Mouse (Mus musculus) megakaryocyte, embryonic 14.5 days (primary cell): ENCODE data around the gene Fut11. TPM values are rescaled to one million over a fixed set of nuclear protein-coding genes. Genes with fewer than 3 reads are reported as not detected.
A peak's percentile ranks its signal among the peaks of the same experiment; 100 is the strongest.

Source experiments
- H3K27me3 ChIP-seq: replicated peaks from 2 replicates; pipeline ENCODE3; 2012; ENCODE audit warnings: inconsistent platforms
- H3K36me3 ChIP-seq: replicated peaks from 2 replicates; pipeline ENCODE3; 2012; ENCODE audit warnings: low read length, inconsistent platforms, mixed read lengths
- H3K4me1 ChIP-seq: 2 replicates; pipeline ENCODE4 v1.6.1; 2012; ENCODE audit warnings: inconsistent platforms
- H3K4me3 ChIP-seq: replicated peaks from 2 replicates; pipeline ENCODE3; 2012; ENCODE audit warnings: moderate library complexity, mild to moderate bottlenecking, inconsistent platforms
- H3K9me3 ChIP-seq: 2 replicates; pipeline ENCODE4 v1.6.1; 2012; ENCODE audit warnings: inconsistent platforms
- FLI1 ChIP-seq: IDR thresholded peaks from 2 replicates; pipeline ENCODE4 v1.6.1; 2012; ENCODE audit warnings: low read length, inconsistent platforms, mixed read lengths
- GATA1 ChIP-seq: IDR thresholded peaks from 3 replicates; pipeline ENCODE4 v1.6.1; 2012; ENCODE audit warnings: mixed read lengths, low read length, inconsistent platforms, borderline replicate concordance
- polyA plus RNA-seq: library from polyadenylated mRNA; stranded (reverse); fragments of >175 nt; gene quantifications from 2 replicates; pipeline ENCODE4 v1.2.3, GENCODE M21; 2012; ENCODE audit warnings: low replicate concordance; ENCODE audit not compliant: insufficient read depth

Fut11 gene
- 8.5 and 13.9 TPM in 2 replicates for polyA plus RNA-seq

DNA sequence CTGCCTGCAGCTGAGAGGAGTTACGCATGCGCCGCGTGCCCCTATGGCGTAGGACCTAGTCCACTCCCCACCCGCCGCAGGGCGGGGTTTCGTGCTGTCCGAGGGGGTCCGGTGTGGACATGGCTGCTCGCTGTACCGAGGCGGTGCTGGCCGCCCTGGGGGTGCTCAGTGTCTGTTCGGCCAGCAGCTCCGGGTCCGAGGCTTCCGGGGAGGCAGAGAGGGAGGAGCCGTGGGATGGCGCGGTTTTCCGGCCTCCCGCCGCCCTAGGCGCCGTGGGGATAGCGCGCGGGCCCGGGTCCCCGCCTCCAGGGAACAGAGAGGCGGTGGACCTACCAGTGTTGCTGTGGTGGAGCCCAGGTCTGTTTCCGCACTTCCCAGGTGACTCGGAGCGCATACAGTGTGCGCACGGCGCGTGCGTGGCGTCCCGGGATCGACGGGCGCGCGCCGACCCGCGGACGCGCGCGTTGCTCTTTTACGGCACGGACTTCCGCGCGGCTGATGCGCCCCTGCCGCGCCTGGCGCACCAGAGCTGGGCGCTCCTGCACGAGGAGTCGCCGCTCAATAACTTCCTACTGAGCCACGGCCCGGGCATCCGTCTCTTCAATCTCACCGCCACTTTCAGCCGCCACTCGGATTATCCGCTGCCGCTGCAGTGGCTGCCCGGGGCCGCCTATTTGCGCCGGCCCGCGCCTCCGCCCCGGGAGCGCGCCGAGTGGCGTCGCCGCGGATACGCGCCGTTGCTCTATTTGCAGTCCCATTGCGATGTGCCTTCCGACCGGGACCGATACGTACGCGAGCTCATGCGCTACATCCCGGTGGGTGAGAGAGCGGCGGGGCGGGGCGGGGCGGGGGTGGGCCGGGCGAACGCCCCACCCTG is at the start of gene Fut11:
Gene Fut11 (plus strand): TSS at position 85 of the 877 bp plus-strand sequence.
- H3K4me1 ChIP-seq: peaks cover 90% of the 10 kb centered on the region

DNA sequence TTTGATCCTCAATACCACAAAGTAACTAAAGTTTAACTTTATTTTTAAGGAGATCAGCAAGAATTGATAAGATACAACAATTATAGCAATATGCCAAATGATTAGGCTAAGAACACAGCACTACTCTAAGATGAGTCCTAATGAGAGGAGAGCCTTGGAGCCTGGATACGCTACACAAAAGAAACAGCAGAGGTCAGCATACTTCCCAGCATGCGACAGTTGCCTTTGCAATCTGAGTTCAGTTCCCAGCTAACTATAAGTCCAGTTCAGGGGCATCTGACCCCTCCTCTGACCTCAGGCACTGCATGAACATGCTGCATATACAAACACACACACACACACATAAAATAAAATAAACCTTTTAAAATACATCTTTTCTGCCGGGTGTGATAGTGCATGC is 49.2 kb upstream of the Fut11 start:
- no peaks in the 10 kb centered on the region for H3K27me3 ChIP-seq
- TF ChIP-seq GATA1 (no peak), FLI1 (no peak)
- H3K9me3 ChIP-seq: no peaks in the 10 kb centered on the region

More for the DNA sequence above, at the start of gene Fut11:
- TF ChIP-seq FLI1 (no peak), GATA1 (no peak)
- H3K36me3 ChIP-seq: peaks cover 65% of the 10 kb centered on the region
- H3K4me3 ChIP-seq: peak within 1 kb of the TSS; percentile 96
- H3K27me3 ChIP-seq: no peaks in the 10 kb centered on the region
- H3K9me3 ChIP-seq: no peaks in the 10 kb centered on the region

DNA sequence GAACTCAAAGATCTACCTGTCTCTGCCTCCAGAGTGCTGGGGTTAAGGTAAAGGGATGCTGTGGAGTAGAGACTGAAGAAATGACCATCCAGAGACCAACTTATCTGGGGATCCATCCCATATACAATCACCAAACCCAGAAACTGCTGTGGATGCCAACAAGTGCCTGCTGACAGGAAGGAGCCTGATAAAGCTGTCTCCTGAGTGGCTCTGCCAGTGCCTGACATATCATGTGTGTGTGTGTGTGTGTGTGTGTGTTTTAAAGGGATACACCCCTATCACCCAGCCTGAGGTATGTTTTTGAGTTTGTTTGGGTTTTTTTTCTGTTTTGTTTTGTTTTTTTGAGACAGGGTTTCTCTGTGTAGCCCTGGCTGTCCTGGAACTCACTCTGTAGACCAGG is 48.4 kb upstream of the Fut11 start:
- H3K4me1 ChIP-seq: peaks cover 54% of the 10 kb centered on the region
- H3K9me3 ChIP-seq: no peaks in the 10 kb centered on the region
- no peaks in the 10 kb centered on the region for H3K27me3 ChIP-seq
- no peak overlapping the region for H3K4me3 ChIP-seq
- TF ChIP-seq FLI1: no peak
- TF ChIP-seq GATA1: no peak
- H3K36me3 ChIP-seq: no peaks in the 10 kb centered on the region

More for the DNA sequence above, 49.2 kb upstream of the Fut11 start:
- Histone ChIP-seq H3K36me3 (no peaks in the 10 kb centered on the region), H3K4me1 (peaks cover 50% of the 10 kb centered on the region), H3K4me3 (no peak overlapping the region)

DNA sequence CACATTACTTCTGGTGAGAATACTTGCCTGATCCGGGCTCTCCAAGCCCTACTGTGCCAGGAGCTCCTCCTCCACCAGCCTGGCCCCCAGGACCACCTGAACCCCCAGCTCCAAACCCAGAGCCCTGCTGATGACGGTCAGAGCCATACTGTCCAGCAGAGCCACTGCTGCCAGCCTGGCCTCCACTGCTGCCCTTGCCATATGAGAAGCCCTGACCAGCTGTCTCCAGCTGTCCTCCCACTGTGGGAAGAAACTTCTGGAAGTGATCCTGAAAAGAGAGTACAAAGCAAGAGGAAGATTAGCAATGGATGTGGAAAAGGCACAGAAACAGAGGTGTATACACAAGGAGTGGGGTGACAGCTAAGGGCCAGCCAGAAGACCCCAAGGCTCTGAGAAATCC is 43.8 kb upstream of the Fut11 start:
- no peak for TF ChIP-seq FLI1
- no peak for TF ChIP-seq GATA1
- Histone ChIP-seq H3K36me3 (no peaks in the 10 kb centered on the region), H3K4me1 (peaks cover 56% of the 10 kb centered on the region), H3K27me3 (peaks cover 2% of the 10 kb centered on the region), H3K9me3 (no peaks in the 10 kb centered on the region), H3K4me3 (no peak overlapping the region)

DNA sequence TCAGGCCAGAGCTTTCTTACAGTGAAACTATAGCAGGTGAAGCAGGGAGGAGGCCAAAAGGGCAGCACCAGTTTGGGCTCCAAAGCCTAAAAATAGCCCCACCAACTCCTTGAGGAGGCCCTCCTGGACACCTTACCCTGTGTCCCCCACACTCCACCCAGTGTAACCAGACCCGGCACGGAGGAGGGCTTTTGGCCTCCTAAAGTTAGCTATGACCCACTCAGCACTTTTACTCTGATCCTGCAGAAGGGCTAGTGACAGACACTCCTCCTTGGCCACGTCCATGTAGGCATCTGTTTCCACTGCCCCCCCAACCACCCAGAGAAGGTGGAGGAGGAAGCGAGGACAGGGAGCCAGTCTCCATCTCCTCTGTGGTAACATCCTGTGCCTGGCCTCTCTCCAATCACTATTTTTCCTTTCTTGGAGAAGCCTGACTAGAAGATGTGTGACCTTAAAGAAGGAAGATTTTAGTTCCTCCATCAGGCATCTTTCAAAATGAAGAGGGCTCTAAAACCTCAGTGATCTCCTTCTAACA is 43.0 kb upstream of the Fut11 start:
- Histone ChIP-seq H3K36me3 (no peaks in the 10 kb centered on the region), H3K27me3 (peaks cover 2% of the 10 kb centered on the region), H3K9me3 (no peaks in the 10 kb centered on the region), H3K4me1 (peaks cover 54% of the 10 kb centered on the region), H3K4me3 (no peak overlapping the region)
- TF ChIP-seq GATA1: no peak
- TF ChIP-seq FLI1: no peak

DNA sequence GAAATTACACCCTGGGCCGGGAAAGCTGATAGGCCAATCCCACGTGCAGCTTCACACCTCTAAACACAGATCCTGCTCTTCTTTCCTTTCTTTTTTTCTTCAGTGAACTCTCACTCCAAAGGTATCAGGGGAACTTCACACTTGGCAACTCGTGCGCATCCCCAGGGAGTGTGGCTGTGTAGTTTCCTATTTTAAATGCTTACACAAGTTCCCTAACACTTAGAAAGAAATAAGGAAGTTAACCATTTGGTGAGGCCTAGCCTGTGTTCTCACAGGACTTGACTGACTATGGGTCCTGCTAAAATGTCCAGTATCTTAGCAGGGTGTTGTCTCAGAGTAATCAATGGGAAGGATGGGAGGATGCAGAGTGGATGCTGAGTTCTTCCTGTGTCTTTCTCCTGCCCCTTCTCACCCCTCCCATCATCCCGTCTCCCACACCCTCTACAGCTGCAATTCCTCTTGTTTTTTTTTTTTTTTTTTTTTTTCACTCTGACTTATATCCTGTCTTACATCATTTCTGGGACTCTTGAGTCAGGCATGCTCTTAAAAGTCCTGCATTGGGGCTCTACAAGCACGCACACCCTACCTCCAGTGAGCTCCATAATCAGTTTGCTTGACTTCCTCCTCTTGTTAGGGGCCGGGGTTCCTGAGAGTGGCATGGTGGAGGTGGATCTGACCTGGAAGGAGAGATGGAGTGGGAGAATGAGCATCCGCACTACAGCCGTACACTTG is 39.9 kb upstream of the Fut11 start:
- H3K4me1 ChIP-seq: peaks cover 48% of the 10 kb centered on the region
- H3K4me3 ChIP-seq: no peak overlapping the region
- TF ChIP-seq FLI1 (no peak), GATA1 (no peak)
- H3K27me3 ChIP-seq: peaks cover 2% of the 10 kb centered on the region
- no peaks in the 10 kb centered on the region for H3K9me3 ChIP-seq
- H3K36me3 ChIP-seq: no peaks in the 10 kb centered on the region

DNA sequence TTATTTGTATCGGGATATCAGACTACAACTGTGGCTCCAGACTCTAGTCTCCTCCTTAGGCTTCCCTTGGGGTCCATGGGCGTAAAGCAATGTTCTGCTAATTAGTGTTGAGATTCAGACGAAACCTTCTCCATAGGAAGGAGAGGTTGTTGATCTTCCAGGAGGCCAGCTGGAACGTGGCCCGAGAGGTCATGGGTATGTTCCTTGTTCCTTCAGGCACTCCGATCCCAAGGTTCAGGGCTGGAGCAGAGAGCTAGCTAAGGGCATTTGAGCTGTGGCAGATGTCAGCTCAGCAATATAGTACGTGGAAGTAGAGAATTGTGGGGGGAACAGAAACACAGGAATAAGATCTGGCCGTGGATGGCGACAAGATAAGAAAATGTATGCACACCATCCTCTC is 39.0 kb upstream of the Fut11 start:
- H3K4me3 ChIP-seq: no peak overlapping the region
- peaks cover 2% of the 10 kb centered on the region for H3K27me3 ChIP-seq
- no peaks in the 10 kb centered on the region for H3K36me3 ChIP-seq
- H3K4me1 ChIP-seq: peaks cover 55% of the 10 kb centered on the region
- no peak for TF ChIP-seq FLI1
- no peak for TF ChIP-seq GATA1
- H3K9me3 ChIP-seq: no peaks in the 10 kb centered on the region

DNA sequence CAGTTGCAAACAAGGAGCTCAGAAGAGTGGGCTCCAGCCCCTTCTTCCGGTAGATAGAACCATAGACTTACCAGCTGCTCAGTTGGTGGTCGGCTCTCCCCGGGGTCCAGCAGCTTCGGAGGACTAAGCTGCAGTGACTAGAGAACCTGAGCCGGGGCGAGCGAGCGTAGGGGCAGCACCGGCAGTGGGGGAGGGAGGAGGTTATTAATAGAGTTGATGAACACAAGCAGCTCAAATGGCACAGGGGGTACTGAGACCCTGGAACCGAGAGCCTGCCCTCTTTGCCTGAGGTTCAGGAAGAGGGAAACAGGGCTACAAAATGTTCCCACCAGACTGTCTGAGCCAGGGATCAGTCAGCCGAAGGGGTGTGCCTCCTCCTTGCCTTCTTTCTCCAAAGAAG is 38.4 kb upstream of the Fut11 start, which contains the start of gene Myoz1:
Gene Myoz1 (minus strand): TSS at position 180 of the 400 bp plus-strand sequence.
- no peak within 1 kb of the TSS for H3K4me3 ChIP-seq
- peaks cover 4% of the 10 kb centered on the region for H3K27me3 ChIP-seq
- H3K9me3 ChIP-seq: no peaks in the 10 kb centered on the region
- no peak for TF ChIP-seq GATA1
- H3K4me1 ChIP-seq: peaks cover 56% of the 10 kb centered on the region
- H3K36me3 ChIP-seq: no peaks in the 10 kb centered on the region

DNA sequence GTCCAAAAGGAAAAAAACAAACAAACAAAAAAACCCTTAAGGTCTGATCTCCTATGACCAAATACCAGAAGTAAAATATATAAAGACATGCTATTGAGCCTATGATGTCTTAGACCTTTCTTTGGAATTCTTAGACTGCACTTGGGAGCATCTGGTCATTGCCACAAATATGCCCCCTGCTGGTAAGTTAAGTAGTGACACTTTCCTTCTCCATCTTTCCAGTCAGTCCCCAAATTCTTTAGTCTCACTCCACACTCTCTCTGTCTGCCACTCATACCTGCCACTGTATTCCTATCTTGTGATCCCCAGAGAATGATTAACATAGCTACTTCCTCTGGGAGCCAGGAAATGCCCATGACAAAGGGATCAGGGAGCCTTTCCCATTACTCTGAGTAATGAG is 36.4 kb upstream of the Fut11 start:
- H3K9me3 ChIP-seq: no peaks in the 10 kb centered on the region
- peaks cover 61% of the 10 kb centered on the region for H3K4me1 ChIP-seq
- peaks cover 22% of the 10 kb centered on the region for H3K27me3 ChIP-seq
- no peaks in the 10 kb centered on the region for H3K36me3 ChIP-seq
- H3K4me3 ChIP-seq: no peak overlapping the region
- TF ChIP-seq GATA1 (no peak), FLI1 (no peak)
